In the genomic region with DNA sequence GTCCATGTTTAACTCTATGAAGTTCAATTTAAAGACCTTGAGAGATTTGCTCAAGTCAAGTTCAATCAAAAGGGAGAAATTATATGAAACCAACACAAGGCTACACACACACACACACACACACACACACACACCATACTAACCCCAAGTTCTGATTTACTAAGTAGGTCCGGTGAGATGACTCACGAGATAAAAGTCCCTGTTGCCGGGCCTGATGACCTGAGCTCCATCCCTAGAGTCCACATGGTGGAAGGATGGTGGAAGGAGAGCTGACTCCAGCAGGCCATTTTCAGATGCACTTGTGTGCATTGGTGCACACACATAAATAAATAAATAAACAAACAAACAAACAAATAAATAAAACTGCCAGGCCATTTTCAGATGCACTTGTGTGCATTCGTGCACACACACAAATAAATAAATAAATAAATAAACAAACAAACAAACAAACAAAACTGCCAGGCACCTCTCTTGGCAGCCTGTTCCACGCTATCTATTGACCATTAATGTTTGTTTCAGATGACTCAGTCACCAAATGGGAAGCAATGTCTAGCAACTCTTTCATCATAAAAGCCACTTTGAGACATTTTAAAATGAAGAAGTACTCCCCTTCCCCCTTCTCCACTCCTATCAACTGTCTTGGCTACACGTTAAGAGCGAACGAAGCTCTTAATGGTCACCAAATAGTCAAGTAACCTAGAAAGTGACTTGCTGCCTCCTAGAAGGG, we compare ENCODE assay signal across 19 mouse cellular contexts. TPM values are rescaled to one million over a fixed set of nuclear protein-coding genes. Genes with fewer than 3 reads are reported as not detected.
DNase-seq lines count a peak whose midpoint lies in the region; ATAC-seq and TF ChIP-seq lines count a peak whose summit lies in the region.
"Had no signal": no experiment of that assay in that cellular context is flagged by ENCODE, and none has a peak within 500 bp of the region (broad histone marks: within the 10 kb centered on the region; RNA-seq: fewer than 3 reads in every experiment).

No protein-coding gene starts in this region.

- no peak for TF ChIP-seq CTCF in forebrain, postnatal 0 days (IDR thresholded peaks at IDR 0.05; ENCODE audit: low read depth)

- H3K4me2 ChIP-seq in intestine, embryonic 14.5 days (ENCODE audit: low read length): no peak overlapping the region
- H3K4me2 ChIP-seq in intestine, embryonic 16.5 days (ENCODE audit: low read depth, low read length): no peak overlapping the region
- peak overlapping the region; percentile 55 for H3K4me2 ChIP-seq in liver, embryonic 11.5 days
- no peak overlapping the region for H3K4me2 ChIP-seq in forebrain, postnatal 0 days (ENCODE audit: low read depth)
- H3K4me2 ChIP-seq: forebrain, embryonic 13.5 days; lung, embryonic 14.5 days had no signal

- WGBS in intestine, embryonic 14.5 days: 84% methylated on average over 8 of the region's 8 CpGs
- 80% methylated on average over 8 of the region's 8 CpGs for WGBS in intestine, embryonic 16.5 days
- WGBS in liver, embryonic 11.5 days: 49% methylated on average over 8 of the region's 8 CpGs
- WGBS in macrophage (ENCODE audit: missing documents): 26% methylated on average over 8 of the region's 8 CpGs
- 86% methylated on average over 8 of the region's 8 CpGs for WGBS in forebrain, postnatal 0 days

- H3K4me1 ChIP-seq in intestine, embryonic 14.5 days (replicated peaks; ENCODE audit: control insufficient read depth, insufficient read depth, low read length): no peaks in the 10 kb centered on the region
- peaks cover 9% of the 10 kb centered on the region; the same call in 1 of the 2 replicates for H3K4me1 ChIP-seq in intestine, embryonic 16.5 days (ENCODE audit: control insufficient read depth, insufficient read depth, low read length)
- H3K4me1 ChIP-seq in liver, embryonic 11.5 days (replicated peaks; ENCODE audit: control insufficient read depth, insufficient read depth, low read length): peaks cover 67% of the 10 kb centered on the region
- H3K4me1 ChIP-seq in forebrain, postnatal 0 days (ENCODE audit: insufficient read depth): no peaks in the 10 kb centered on the region

- H3K36me3 ChIP-seq in intestine, embryonic 14.5 days (ENCODE audit: control insufficient read depth, insufficient read depth, low read length): no peaks in the 10 kb centered on the region
- H3K36me3 ChIP-seq in intestine, embryonic 16.5 days (ENCODE audit: control insufficient read depth, insufficient read depth, low read length): no peaks in the 10 kb centered on the region
- H3K36me3 ChIP-seq in liver, embryonic 11.5 days (ENCODE audit: control insufficient read depth, insufficient read depth, low read length): no peaks in the 10 kb centered on the region
- H3K36me3 ChIP-seq in macrophage (ENCODE audit: inconsistent target): no peaks in the 10 kb centered on the region
- no peaks in the 10 kb centered on the region for H3K36me3 ChIP-seq in forebrain, postnatal 0 days (ENCODE audit: insufficient read depth)
- H3K36me3 ChIP-seq: embryonic facial prominence, embryonic 10.5 days; limb, embryonic 10.5 days had no signal

- H3K79me2 ChIP-seq in macrophage (ENCODE audit: inconsistent target): no peaks in the 10 kb centered on the region

- no peaks in the 10 kb centered on the region for H3K27me3 ChIP-seq in intestine, embryonic 14.5 days (replicated peaks; ENCODE audit: control insufficient read depth, insufficient read depth, low read length)
- no peaks in the 10 kb centered on the region for H3K27me3 ChIP-seq in intestine, embryonic 16.5 days (replicated peaks; ENCODE audit: control insufficient read depth, insufficient read depth, low read length)
- H3K27me3 ChIP-seq in liver, embryonic 11.5 days (replicated peaks; ENCODE audit: control insufficient read depth, insufficient read depth, low read length): no peaks in the 10 kb centered on the region
- H3K27me3 ChIP-seq in forebrain, postnatal 0 days (ENCODE audit: insufficient read depth, low read length): no peaks in the 10 kb centered on the region
- H3K27me3 ChIP-seq: forebrain, embryonic 13.5 days had no signal

- no peak for ATAC-seq in intestine, embryonic 14.5 days (replicated peaks; ENCODE audit: low FRiP score, low TSS enrichment, low read depth)
- ATAC-seq in intestine, embryonic 16.5 days: no peak
- no peak for ATAC-seq in liver, embryonic 11.5 days (replicated peaks; ENCODE audit: low FRiP score)
- no peak for ATAC-seq in forebrain, postnatal 0 days
- ATAC-seq: forebrain, embryonic 13.5 days; midbrain, embryonic 16.5 days had no signal

- no peaks in the 10 kb centered on the region for H3K9me3 ChIP-seq in intestine, embryonic 14.5 days (ENCODE audit: control insufficient read depth, low read length)
- H3K9me3 ChIP-seq in intestine, embryonic 16.5 days (ENCODE audit: control insufficient read depth, low read length): no peaks in the 10 kb centered on the region
- H3K9me3 ChIP-seq in liver, embryonic 11.5 days (ENCODE audit: control insufficient read depth, low read length): no peaks in the 10 kb centered on the region
- H3K9me3 ChIP-seq in forebrain, postnatal 0 days (ENCODE audit: low read length): no peaks in the 10 kb centered on the region
- H3K9me3 ChIP-seq: embryonic facial prominence, embryonic 10.5 days; forebrain, embryonic 13.5 days; limb, embryonic 10.5 days had no signal

- no peak overlapping the region for H3K9ac ChIP-seq in intestine, embryonic 14.5 days (ENCODE audit: low read length)
- no peak overlapping the region for H3K9ac ChIP-seq in intestine, embryonic 16.5 days (ENCODE audit: low read depth, low read length)
- peak overlapping the region; percentile 48 for H3K9ac ChIP-seq in liver, embryonic 11.5 days (ENCODE audit: low read depth, low read length)
- no peak overlapping the region for H3K9ac ChIP-seq in forebrain, postnatal 0 days
- H3K9ac ChIP-seq: forebrain, embryonic 13.5 days; lung, embryonic 14.5 days had no signal

- peak; percentile 29 for DNase-seq in intestine, embryonic 14.5 days (ENCODE audit: low spot score)
- peak; percentile 85 for DNase-seq in 416B (ENCODE audit: low read depth)
- no peak for DNase-seq in liver, embryonic 11.5 days (ENCODE audit: low spot score)
- no peak for DNase-seq in B cell, adult 2 months
- DNase-seq in layer of hippocampus, adult 8-10 months (ENCODE audit: low spot score in 2 of 2): no peak
- no peak for DNase-seq in forebrain, postnatal 0 days
- DNase-seq: cerebellum, adult 9-10 months; gastrocnemius, postnatal 14 days; kidney, adult 2 months; kidney, postnatal 10 days; lung, embryonic 14.5 days had no signal

- H3K4me3 ChIP-seq in intestine, embryonic 14.5 days (ENCODE audit: low read depth, low read length): no peak overlapping the region
- no peak overlapping the region for H3K4me3 ChIP-seq in intestine, embryonic 16.5 days (ENCODE audit: low read length)
- peak overlapping the region; percentile 31 for H3K4me3 ChIP-seq in liver, embryonic 11.5 days (ENCODE audit: low read depth, low read length)
- no peak overlapping the region for H3K4me3 ChIP-seq in macrophage (ENCODE audit: inconsistent target)
- no peak overlapping the region for H3K4me3 ChIP-seq in forebrain, postnatal 0 days (ENCODE audit: low read depth, low read length)
- H3K4me3 ChIP-seq: embryonic facial prominence, embryonic 10.5 days; forebrain, embryonic 13.5 days; layer of hippocampus, adult 2 months; limb, embryonic 10.5 days had no signal

- no peak overlapping the region for H3K27ac ChIP-seq in intestine, embryonic 14.5 days (ENCODE audit: low read depth)
- H3K27ac ChIP-seq in intestine, embryonic 16.5 days (ENCODE audit: low read length): no peak overlapping the region
- H3K27ac ChIP-seq in liver, embryonic 11.5 days (ENCODE audit: low read depth, low read length): peak overlapping the region; percentile 77
- H3K27ac ChIP-seq in macrophage: peak overlapping the region; percentile 60
- H3K27ac ChIP-seq in forebrain, postnatal 0 days (ENCODE audit: low read depth, low read length): no peak overlapping the region
- H3K27ac ChIP-seq: embryonic facial prominence, embryonic 10.5 days; forebrain, embryonic 13.5 days; layer of hippocampus, adult 2 months; limb, embryonic 10.5 days had no signal

RNA-seq across cellular contexts. Expression of gene Aqp9, which starts 6.2 kb away (rescaled TPM):
- polyA plus RNA-seq in intestine, embryonic 14.5 days (2014; fragmentation: Nextera tagmentation; extraction: Ambion mirVana): 0.26 and 0.38 TPM in 2 replicates
- polyA plus RNA-seq in intestine, embryonic 16.5 days (2015; fragmentation: Nextera tagmentation; extraction: Ambion mirVana): 1.1 TPM in 2 replicates
- 13.6 and 15.2 TPM in 2 replicates for polyA plus RNA-seq in liver, embryonic 11.5 days (2014; fragmentation: Nextera tagmentation; extraction: Ambion mirVana)
- 1 to 10 TPM in 1 of 26 experiments, under 1 TPM in 7, not detected in 18; 0.16 to 2.6 (median 0.58) TPM for total RNA-seq in macrophage (2018; cell fraction: chromatin; rRNA removed)
- 1 to 10 TPM in 5 of 26 experiments, under 1 TPM in 20, not detected in 1; 0.06 to 2.0 (median 0.23) TPM for total RNA-seq in macrophage (2018; cell fraction: cytosol; rRNA removed)
- 1 to 10 TPM in 10 of 26 experiments, under 1 TPM in 4, not detected in 12; 0.27 to 4.6 (median 1.2) TPM for total RNA-seq in macrophage (2018; cell fraction: nucleus; rRNA removed)
- polyA plus RNA-seq in macrophage (2018): 0.21 to 0.23 TPM in 2 of 3 replicates, not detected in the other
- total RNA-seq in layer of hippocampus, adult 8-10 months (2022): 1 to 10 TPM; 1.3 to 4.0 (median 3.1) TPM
- 0.48 and 0.62 TPM in 2 replicates for total RNA-seq in forebrain, postnatal 0 days (2014; rRNA removed)
- 1.2 and 2.3 TPM in 2 replicates for polyA plus RNA-seq in forebrain, postnatal 0 days (2015; fragmentation: Nextera tagmentation; extraction: Ambion mirVana)
- polyA plus RNA-seq: embryonic facial prominence, embryonic 10.5 days had no signal

RNA-seq across cellular contexts. Expression of gene Aldh1a2, which starts 53.3 kb away (rescaled TPM):
- 123 and 139 TPM in 2 replicates for polyA plus RNA-seq in intestine, embryonic 14.5 days (2014; fragmentation: Nextera tagmentation; extraction: Ambion mirVana)
- 61.4 and 68.9 TPM in 2 replicates for polyA plus RNA-seq in intestine, embryonic 16.5 days (2015; fragmentation: Nextera tagmentation; extraction: Ambion mirVana)
- 19.6 and 24.3 TPM in 2 replicates for polyA plus RNA-seq in liver, embryonic 11.5 days (2014; fragmentation: Nextera tagmentation; extraction: Ambion mirVana)
- 1 to 10 TPM in 1 of 26 experiments, not detected in 25; 1.4 TPM for total RNA-seq in macrophage (2018; cell fraction: chromatin; rRNA removed)
- under 1 TPM in 9 of 26 experiments, not detected in 17; 0.04 to 0.10 (median 0.07) TPM for total RNA-seq in macrophage (2018; cell fraction: cytosol; rRNA removed)
- total RNA-seq in macrophage (2018; cell fraction: nucleus; rRNA removed): under 1 TPM in 1 of 26 experiments, not detected in 25; 0.38 TPM
- 0.17 TPM in 1 of 3 replicates, not detected in the others for polyA plus RNA-seq in macrophage (2018)
- total RNA-seq in layer of hippocampus, adult 8-10 months (2022): 1 to 10 TPM; 6.8 to 9.7 (median 8.4) TPM
- 19.2 and 26.9 TPM in 2 replicates for total RNA-seq in forebrain, postnatal 0 days (2014; rRNA removed)
- 22.9 and 23.3 TPM in 2 replicates for polyA plus RNA-seq in forebrain, postnatal 0 days (2015; fragmentation: Nextera tagmentation; extraction: Ambion mirVana)
- total RNA-seq: common myeloid progenitor, adult 5-6 weeks had no signal

Comparison
In these comparisons a context has a peak if more than half of its experiments do, and no peak if none do; other contexts are left out.
1. DNase-seq: peak in intestine, embryonic 14.5 days (single experiment) and 416B (single experiment); none in liver, embryonic 11.5 days (single experiment), B cell, adult 2 months (0 of 2), layer of hippocampus, adult 8-10 months (0 of 2) and forebrain, postnatal 0 days (single experiment).
2. H3K27ac ChIP-seq: peak in liver, embryonic 11.5 days (single experiment) and macrophage (single experiment); none in intestine, embryonic 14.5 days (single experiment), intestine, embryonic 16.5 days (single experiment) and forebrain, postnatal 0 days (single experiment).
3. RNA of gene Aldh1a2, which starts 53.3 kb away (polyA plus RNA-seq): 123 to 139 TPM in intestine, embryonic 14.5 days, 61.4 to 68.9 TPM in intestine, embryonic 16.5 days, 22.9 to 23.3 TPM in forebrain, postnatal 0 days and 19.6 to 24.3 TPM in liver, embryonic 11.5 days; 0.17 TPM in macrophage; every median in the first group is over 10 times any median in the second.